Mouse (Mus musculus) heart, embryonic 13.5 days (tissue): ENCODE results near the gene Cby3. TPM values are rescaled to one million over a fixed set of nuclear protein-coding genes. Genes with fewer than 3 reads are reported as not detected.

Source experiments
- microRNA counts: library from miRNA; unstranded; fragments of <30 nt; microRNA quantifications from one replicate; lab custom pipeline; 2016
- microRNA-seq: library from miRNA; unstranded; fragments of <30 nt; microRNA quantifications from one replicate; pipeline ENCODE4, GENCODE M21; 2016
- polyA plus RNA-seq: library from polyadenylated mRNA; unstranded; fragments of >200 nt; fragmentation: Nextera tagmentation; extraction: Ambion mirVana; gene quantifications from 2 replicates; pipeline ENCODE4 v1.2.1, GENCODE M21; 2015

Cby3 gene
- polyA plus RNA-seq, 1 experiment from 2014 or later: not detected

MicroRNAs within 50 kb of the gene (microRNA counts, 519-probe panel; counts per million panel counts)
- microRNA mmu-miR-804 (lab: Ali Mortazavi, UCI): 3,326 counts per million, percentile 68 among the panel's probes with 10 or more counts

Small RNA genes within 50 kb of the gene (microRNA-seq; reads per million reads assigned to microRNA genes)
- gene Mir804: not detected

Other genes starting within 250 kb of the Cby3 start
- gene Tbc1d9b, start 223.1 kb upstream of the Cby3 start, polyA plus RNA-seq: 26.5 and 26.8 TPM in 2 replicates
- gene Mrnip, start 180.0 kb upstream of the Cby3 start, polyA plus RNA-seq: 12.8 and 13.0 TPM in 2 replicates
- 265 and 277 TPM in 2 replicates for gene Sqstm1, start 143.6 kb upstream of the Cby3 start, polyA plus RNA-seq
- 22.2 and 25.2 TPM in 2 replicates for gene Mgat4b, start 143.6 kb upstream of the Cby3 start, polyA plus RNA-seq
- gene Ltc4s, start 115.8 kb upstream of the Cby3 start, polyA plus RNA-seq: 1.1 and 2.9 TPM in 2 replicates
- 2.5 and 2.7 TPM in 2 replicates for gene Maml1, start 62.2 kb upstream of the Cby3 start, polyA plus RNA-seq
- 262 and 285 TPM in 2 replicates for gene Canx, start 28.8 kb upstream of the Cby3 start, polyA plus RNA-seq
- gene Hnrnph1, start 22.5 kb downstream of the Cby3 start, polyA plus RNA-seq: 232 and 238 TPM in 2 replicates
- 19.5 and 22.2 TPM in 2 replicates for gene Rufy1, start 76.7 kb downstream of the Cby3 start, polyA plus RNA-seq
- gene Adamts2, start 247.6 kb downstream of the Cby3 start, polyA plus RNA-seq: 6.7 and 7.0 TPM in 2 replicates